Mouse (Mus musculus) cerebellum, adult (tissue): ENCODE data around the gene Fam69a.
"Not testable (repeated sequence)": the region's sequence is repeated elsewhere in the genome, so short reads cannot be mapped to it uniquely, and the experiment has no call there.

Experiments
- ATAC-seq: cut with Nextera tagmentation; 2 replicates; pipeline ENCODE4 v1.9.2; 2017; ENCODE audit warnings: mild to moderate bottlenecking, moderate library complexity, mixed read lengths; ENCODE audit not compliant: insufficient number of reproducible peaks, low FRiP score, low TSS enrichment

Fam69a gene

DNA sequence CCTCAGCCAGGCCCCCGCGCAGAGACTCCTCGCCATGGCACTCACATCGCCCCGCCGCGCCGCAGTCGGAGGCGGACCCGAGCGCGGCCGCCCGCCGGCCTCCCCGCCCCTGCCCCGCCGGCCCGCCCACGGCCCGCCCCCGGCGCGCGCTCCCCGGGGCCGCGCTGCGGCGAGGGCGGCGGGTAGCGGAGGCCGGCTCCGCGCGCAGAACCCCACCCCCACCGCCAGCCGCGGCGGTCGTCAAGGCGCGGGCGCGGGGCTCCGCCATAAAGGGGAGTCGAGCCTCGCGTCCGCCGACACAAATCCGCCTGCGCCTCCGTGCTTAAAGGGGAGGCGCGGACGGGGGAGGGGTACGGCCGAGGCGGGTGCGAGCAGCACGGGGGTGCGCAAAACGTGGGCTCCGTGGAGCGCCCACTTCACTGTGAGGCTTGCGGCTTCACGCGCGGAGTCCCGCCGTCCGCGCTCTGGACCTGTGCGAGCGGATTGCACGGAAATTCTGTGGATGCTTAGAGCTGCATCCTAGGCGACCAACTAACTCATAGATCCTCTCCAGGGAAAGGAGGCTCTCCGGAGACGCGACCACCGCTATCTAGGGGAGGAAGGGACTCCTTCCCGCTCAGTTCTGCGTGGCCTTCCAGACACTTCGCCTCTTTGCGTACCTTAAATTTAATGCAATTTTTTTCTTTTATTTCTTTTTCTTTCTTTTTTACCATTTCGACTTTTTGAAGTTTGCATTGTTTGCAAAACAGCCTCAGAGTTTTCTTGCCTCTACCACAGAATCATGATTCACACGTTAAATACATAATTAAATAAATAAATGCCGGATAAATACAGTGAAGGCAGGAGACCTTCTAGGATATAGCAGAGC, at the start of gene Fam69a:
Fam69a (minus strand) TSS at position 119 of the 868 bp plus-strand sequence.
- ATAC-seq, result peak; percentile 85

DNA sequence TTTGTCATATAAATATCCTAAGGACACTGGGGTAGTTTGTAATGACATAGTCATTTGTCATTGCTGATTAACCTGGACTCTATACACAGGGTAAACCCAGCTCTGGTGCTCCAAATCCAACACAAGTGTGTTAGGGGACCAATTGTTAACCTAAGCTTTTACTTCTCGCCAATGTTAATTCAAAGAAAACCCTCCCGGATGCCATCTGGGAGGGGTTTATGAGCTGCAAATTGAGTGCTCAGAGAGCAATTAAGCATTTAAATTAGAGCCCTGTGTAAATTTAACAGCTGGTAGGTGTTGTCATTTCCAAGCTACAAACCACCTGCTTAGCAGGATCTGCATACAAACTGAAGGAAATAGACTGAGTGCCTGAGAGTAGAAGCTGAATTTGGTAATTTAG, 48.6 kb upstream of the Fam69a start:
- no peak for ATAC-seq

GRCm38 (mm10) chr5:108034194-108034593, 47.3 kb upstream of the Fam69a start:
- ATAC-seq, result no peak

GRCm38 (mm10) chr5:108031267-108031666, 44.4 kb upstream of the Fam69a start:
- ATAC-seq, result no peak

GRCm38 (mm10) chr5:108029968-108030367, 43.1 kb upstream of the Fam69a start:
- ATAC-seq, result no peak

- ATAC-seq, result not testable (repeated sequence)
Observed at GRCm38 (mm10) chr5:108028797-108029536, 42.1 kb upstream of the Fam69a start.

- no peak for ATAC-seq
Observed at GRCm38 (mm10) chr5:108028230-108028629, 41.3 kb upstream of the Fam69a start.

GRCm38 (mm10) chr5:108021346-108021745, 34.5 kb upstream of the Fam69a start:
- no peak for ATAC-seq

GRCm38 (mm10) chr5:108019367-108019766, 32.5 kb upstream of the Fam69a start:
- ATAC-seq, result no peak

DNA sequence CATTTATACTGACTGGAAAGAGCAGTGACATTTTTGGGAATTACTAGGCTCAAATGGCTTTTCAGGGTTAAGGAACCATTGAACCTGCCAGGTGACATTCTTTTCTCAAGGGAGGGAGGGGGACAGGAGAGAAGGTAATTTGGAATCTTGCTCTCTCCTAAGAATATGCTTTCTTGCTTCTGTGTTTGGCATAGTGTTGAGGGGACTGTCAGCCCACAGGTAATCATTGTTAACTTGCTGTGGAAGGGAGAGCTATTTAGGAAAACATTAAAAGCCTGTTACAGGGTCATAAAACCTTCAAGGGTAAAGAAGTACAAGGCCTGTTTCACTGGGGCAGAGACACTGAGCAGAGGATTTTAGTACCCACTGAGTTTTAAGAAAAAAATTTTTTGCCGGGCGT, 30.3 kb upstream of the Fam69a start:
- no peak for ATAC-seq

DNA sequence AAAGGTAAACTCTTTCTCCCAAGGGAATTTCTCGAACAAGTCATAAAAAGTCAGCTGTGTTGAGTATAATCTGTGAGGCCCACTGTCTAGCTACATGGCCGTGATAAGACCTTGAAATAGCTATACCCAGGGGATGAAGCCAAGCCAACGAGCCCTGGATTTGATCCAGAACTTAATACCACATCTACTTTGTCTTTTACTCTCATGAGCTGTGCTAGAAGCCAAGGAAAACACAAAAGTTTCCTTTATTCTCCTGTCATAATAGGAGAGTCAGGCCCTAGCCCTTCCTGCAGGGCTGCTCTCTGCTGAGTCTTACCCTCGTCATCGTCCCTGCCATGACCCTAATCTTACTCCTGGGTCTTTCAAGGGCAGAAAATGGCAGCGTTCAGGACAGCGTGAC, 28.5 kb upstream of the Fam69a start:
- ATAC-seq, result no peak

- ATAC-seq, result no peak
Observed at GRCm38 (mm10) chr5:108014173-108014572, 27.3 kb upstream of the Fam69a start.

- no peak for ATAC-seq
Observed at GRCm38 (mm10) chr5:108009721-108010120, 22.8 kb upstream of the Fam69a start.

DNA sequence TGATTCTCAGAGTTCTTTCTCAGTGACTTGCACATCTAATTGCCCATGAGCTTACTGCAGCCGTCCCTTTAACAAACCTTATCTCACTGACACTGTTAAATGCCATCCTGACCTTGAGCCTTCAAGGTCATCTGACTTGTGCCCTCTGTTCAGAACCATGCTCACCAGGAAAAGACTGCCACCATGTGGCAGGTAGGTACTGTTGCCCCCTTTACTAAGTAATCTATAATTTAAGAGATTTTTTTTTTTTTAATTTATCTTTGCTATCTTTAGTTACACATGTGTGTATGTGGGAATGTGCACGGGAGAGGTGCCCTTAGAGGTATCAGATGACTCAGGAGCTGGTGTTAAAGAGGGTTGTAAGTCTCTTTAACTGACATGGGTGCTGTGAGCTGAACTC, 18.2 kb upstream of the Fam69a start:
- ATAC-seq, result no peak

GRCm38 (mm10) chr5:108002734-108003133, 15.8 kb upstream of the Fam69a start:
- no peak for ATAC-seq

- ATAC-seq, result peak; percentile 45; the same call in 1 of the 2 replicates
Observed at GRCm38 (mm10) chr5:108000776-108001548, 14.1 kb upstream of the Fam69a start.

GRCm38 (mm10) chr5:107997717-107998116, 10.8 kb upstream of the Fam69a start:
- no peak for ATAC-seq

- no peak for ATAC-seq
Observed at GRCm38 (mm10) chr5:107995936-107996335, 9.1 kb upstream of the Fam69a start.

DNA sequence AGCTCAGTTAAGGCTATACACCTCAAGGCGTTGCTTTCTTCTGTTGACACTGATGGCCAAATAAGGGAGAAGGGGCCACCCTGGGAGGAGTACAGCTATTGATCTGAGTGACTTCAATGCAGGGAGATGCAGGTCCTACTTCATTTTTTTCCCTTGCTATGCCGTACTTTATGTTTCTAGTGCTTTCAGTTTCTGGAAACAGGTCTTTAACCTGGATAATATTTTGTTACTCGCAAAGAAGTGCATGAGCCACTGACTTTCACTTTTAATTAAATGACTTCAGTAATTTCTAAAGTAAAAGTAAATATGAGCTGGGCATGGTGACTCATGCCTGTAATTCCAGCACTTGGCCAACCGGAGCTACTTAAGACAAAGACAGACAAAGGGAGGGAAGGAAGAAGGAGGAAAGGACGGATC, 958 bp upstream of the Fam69a start:
- ATAC-seq, result no peak

- ATAC-seq, result peak; percentile 57
Observed at GRCm38 (mm10) chr5:107986255-107986966, 474 bp downstream of the Fam69a start.
